Mouse (Mus musculus): ENCODE results near the gene Mb.

DNA sequence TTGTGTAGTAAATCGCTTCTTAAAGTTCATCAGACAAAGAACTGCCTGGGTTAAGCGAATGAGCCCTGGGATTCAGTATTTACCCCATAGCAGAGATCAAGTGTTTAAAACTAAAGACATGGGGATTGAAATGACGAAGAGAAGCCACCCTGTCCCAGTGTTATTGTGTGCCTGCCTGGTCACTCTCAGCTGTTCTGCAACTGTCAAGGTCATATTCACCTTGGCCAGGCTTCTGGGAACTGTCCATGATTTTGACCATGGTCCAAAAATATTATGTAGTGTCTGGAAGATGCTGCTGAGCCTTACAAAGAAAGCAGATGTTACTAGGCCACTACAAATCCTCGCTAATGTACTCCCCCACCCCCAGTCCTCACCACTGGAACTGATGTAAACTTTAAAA lies 70.7 kb downstream of the Mb start:
- TF ChIP-seq CTCF (IDR thresholded peaks at IDR 0.05) (no peak), EP300 (IDR thresholded peaks at IDR 0.05) (no peak)

Data from lung, postnatal 0 days (tissue).